Mouse (Mus musculus): ENCODE results near the gene Stag1.

Gene Stag1

GRCm38 (mm10) chr9:100597546-100597945, at the start of gene Stag1:
Gene Stag1 (plus strand): TSS chr9:100597798.
- DNase-seq (ENCODE audit: low spot score in 2 of 2), result no peak

DNA sequence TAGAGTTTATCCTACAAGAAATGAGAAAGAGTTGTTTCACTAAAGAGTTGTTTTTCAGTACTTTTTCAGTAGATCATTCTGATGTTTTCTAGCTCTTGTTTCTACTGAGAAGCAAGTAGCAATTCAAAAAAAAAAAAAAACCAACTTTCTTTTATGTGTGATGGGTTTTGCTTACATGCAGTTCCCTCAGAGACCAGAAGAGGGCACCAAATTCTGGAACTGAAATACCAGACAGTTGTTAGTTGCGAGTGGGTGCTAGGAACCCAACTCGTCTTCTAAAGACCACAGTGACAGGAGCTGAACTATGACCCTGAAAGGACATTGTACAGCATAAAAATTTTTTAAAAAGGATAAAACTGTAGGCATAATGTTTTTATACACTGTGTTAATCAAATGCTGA, 49.3 kb upstream of the Stag1 start:
- peak; percentile 23 to 46 for DNase-seq (ENCODE audit: low spot score in 2 of 2)

DNA sequence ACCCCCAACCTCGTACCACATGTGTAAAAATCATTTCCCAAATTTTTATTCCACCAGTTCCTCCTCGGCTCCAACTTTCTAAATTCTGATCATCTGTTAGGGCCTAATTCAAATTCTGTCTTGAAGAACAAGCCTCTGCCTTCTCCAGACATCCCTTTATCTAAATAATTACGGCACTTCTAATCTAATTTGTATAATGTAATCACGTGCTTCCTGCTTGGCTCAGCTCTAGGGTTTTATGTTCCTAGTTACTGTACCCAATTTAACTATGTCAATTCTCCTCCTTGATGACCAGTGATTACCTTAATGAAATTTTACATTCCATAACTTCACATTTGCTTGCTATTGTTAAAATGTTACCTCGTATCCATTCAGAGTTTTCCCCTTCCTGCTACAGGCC, 41.9 kb upstream of the Stag1 start:
- DNase-seq (ENCODE audit: low spot score in 2 of 2), result no peak

DNA sequence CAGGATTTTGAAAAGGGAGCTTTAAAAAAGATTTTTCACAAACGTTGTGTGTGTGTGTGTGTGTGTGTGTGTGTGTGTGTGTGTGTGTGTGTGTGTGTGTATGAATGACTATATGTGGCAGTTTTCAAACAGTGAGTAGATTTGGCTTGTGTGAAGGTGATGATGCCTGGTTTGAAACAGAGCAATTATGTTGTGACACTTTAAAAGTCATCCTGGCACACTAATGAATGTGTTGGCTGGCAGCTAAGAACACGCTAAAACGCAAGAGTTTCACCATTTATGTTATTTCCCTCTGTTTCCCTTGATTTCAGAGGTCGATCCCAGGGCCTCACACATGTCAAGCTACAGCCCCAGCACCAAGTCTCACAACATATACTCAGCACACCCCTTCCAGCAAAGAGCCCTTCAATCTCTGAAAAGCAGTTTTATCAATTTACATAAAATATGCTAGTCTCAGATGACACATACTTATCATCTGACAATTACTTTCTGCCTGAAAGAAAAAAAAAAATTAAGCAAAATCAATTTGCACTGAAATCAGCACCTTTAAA, 39.5 kb upstream of the Stag1 start:
- DNase-seq (ENCODE audit: low spot score in 2 of 2), result no peak

DNA sequence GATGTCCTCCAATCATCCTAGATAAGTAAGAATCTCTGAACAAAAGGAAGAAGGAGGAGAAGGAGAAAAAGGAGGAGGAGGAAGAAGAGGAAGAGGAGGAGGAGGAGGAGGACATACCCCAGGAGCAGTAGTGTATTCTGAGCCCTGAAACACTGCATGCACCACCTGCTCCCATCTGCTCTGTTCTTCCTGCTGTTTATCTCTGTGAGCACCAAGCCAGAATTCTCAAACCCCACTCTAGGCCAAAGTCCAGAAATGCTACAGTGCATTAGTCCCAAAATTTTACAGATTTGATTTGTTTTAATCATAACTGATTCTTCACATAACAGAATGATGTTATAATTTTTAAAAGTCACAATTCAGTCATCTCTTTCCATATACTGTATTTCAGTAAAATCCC, 38.6 kb upstream of the Stag1 start:
- DNase-seq (ENCODE audit: low spot score in 2 of 2), result no peak

DNA sequence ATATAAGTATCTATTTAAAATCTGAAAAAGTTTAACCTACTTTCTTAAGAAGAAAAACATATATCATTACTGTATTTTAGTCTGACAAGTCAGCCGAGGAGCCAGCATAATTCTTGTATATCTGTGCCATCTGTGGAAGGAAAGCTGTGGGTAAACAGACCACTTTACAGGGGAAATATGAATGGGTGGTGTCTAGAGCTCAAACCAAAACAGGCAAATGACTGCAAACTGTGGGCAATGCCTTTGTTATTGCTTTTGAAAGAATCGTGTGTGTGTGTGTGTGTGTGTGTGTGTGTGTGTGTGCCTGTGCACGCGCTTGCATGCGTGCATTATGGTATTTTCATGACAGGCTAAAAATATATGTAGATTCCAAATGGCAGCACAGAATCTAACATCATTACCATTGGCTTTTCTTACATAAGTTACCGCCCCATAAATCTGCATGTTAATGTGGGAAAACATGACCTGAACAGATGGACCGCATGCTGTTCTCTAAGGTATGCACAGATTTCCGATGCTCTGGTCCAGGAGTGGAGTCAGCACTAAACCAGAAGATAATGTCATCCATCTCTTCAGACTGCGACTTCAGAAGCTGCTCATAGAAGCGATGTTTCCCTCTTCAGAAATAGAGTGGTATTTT, 37.2 kb upstream of the Stag1 start:
- DNase-seq (ENCODE audit: low spot score in 2 of 2), result no peak

DNA sequence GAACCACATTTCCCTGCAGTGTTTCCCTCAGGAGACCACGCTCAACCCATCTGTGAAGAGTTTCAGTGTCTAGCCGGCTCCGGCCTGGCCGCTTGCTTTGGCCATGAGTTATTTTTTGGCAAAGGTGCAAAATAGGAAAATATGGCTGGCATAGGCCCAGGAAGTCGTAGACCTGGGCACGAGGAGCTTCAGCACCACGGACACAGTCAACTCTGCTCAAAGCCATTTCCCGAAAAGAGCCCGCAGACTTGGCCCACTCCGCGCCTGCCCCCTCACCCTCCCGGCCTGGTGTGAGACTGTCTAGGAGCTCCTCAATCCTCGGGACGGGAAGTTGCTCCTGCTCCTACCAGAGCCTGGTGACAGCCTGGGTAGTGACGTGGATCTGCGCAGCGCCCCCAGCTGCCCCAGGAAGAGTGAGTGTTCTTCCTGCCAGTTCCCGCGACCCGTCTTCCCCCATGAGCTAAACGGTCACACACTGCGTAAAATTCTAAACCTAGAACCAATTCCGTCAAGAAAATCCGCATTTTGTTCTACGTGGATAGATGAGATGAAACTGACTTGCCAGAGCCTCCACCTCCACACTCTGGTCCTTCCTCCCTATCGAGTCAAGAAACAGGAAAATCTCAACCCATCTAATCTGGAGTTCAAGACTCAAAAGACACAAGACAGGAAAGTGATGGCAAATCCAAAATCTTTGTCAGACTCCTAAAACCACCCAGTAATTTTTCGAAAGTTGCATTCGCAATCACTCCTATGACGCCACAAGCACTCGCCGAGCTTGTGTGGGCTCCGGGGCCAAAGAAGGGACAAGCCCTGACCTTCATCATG, 27.6 kb upstream of the Stag1 start:
- DNase-seq (ENCODE audit: low spot score in 2 of 2), result peak in 1 of 2 experiments; percentile 12

DNA sequence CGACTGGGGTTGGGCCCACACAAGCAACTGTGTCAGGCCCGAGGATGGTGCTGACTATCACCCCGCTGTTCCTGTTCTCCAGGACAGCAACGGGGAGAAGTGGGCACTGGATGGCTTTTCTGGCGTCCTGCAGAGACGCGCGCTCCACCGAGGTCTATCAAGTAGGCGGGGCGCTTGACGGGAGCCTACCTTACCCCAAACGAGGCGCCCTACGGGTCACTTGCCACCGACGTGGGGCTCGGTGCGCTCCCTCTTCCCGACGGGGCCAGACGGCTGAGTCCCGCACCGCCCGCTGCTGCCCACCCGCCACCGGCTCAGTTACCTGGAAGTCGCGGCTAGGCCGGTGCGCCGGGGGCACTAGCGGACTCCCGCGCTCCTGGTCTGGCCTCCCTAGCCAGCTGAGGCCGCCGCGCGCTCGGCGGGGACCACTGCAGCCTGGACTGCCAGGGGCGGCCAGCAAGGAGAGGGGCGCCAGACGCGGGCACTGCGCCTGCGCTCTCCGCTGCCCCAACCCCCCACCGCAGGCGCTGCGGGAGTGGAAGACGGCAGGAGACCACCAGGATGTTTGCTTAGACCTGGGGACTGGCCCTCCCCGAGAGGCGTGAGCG, 26.9 kb upstream of the Stag1 start, which contains the start of gene Slc35g2:
Gene Slc35g2, minus strand, starts transcription at position 465 of the 608 bp plus-strand sequence.
- no peak for DNase-seq (ENCODE audit: low spot score in 2 of 2)

- no peak for DNase-seq (ENCODE audit: low spot score in 2 of 2)
Observed at GRCm38 (mm10) chr9:100571511-100571910, 26.1 kb upstream of the Stag1 start.

- DNase-seq (ENCODE audit: low spot score in 2 of 2), result no peak
Observed at GRCm38 (mm10) chr9:100573300-100573699, 24.3 kb upstream of the Stag1 start.

DNA sequence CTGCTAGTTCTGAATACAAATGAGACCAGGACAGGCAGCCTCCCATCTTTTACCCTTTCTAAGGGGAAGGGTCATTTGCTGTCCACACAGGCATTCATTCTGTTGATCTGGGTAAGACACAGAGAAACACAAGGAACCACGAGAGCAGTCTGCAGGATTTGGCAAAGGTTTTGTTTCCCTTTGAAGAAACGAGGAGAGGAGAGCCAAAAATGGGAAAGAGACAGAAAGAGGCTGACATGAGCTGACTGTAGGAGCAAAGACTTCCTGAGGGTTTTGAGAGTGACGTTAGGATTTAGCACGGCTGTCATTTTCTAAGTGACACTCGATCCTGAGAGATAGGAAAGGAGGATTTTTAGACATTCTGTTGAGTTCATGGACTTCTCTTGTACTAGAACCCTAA, 23.7 kb upstream of the Stag1 start:
- no peak for DNase-seq (ENCODE audit: low spot score in 2 of 2)

DNA sequence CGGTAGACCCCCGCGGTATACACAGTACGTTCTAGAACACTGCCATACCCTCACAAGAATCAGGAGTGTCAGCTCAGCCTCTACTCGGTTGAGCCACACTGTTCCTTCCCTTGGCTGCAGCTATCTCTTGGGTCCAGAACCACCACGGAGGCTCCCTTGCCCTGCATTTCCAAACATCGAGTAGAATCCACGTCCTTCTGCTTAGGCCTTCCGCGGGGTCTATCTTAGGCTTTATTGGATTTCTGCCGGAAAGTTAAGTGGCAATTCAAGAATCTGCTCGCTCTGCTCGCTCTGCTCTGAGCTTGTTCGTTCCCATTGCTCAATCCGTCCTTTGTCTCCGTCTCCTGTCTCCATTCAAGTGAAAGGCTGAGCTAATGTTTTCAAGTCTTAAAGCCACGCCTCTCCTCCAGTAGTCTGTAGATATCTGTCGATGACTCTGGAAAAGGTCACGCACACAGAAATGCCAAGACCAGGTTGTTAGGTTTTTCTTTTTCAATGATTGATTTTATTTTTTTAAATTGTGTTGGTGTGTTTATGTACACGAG, 17.3 kb upstream of the Stag1 start:
- no peak for DNase-seq (ENCODE audit: low spot score in 2 of 2)

GRCm38 (mm10) chr9:100581543-100582492, 15.8 kb upstream of the Stag1 start:
- DNase-seq (ENCODE audit: low spot score in 2 of 2), result no peak

DNA sequence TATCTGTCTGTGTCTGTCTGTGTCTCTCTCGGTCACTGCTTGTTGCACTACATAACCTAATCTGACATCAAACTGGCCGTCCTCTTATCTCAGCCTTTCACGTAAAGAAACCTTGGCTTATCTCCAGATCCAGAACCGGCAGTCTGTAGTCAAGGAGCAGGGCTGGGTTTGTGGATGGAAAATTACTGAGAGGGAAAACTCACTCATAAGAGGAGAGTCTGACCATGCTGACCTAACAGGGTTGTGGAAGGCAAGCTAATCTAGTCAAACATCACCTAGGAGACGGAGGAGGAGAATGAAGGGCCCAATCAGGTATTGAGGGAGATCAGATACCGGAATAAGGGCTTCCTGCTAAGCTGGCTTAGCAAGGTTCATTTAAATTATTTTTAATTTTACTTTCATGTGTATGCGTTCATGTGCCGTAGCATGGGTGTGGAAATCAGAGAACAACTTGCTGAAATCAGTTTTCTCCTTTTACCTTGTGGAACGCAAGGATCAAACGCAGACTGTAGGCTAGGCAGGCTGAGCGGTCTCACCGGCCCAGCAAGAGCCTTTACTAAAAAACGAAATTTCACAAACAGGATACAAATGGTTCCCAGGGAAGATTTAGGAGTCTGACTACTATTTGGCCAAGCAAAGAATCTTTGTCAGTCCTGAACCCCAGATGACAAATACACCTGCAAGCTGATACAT, 14.6 kb upstream of the Stag1 start:
- DNase-seq (ENCODE audit: low spot score in 2 of 2), result no peak

DNA sequence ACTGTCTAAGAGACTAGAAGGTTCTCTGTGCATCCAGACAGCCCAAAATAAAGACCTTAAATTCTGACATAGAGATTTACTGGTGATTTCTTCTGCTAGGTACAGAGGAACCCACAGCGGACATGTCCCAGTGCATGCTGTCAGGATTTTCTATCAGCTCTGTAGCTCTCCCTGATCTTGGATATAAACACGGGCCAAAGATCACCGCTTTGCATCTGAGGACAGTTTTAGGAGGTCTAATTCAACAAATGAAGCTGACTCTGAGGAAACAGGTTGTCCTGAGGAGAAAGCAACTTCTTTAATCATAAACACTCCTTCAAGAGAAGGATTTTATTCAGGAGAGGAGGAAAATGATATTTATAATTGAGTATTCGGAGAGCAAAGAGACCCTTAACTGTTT, 13.6 kb upstream of the Stag1 start:
- no peak for DNase-seq (ENCODE audit: low spot score in 2 of 2)

DNA sequence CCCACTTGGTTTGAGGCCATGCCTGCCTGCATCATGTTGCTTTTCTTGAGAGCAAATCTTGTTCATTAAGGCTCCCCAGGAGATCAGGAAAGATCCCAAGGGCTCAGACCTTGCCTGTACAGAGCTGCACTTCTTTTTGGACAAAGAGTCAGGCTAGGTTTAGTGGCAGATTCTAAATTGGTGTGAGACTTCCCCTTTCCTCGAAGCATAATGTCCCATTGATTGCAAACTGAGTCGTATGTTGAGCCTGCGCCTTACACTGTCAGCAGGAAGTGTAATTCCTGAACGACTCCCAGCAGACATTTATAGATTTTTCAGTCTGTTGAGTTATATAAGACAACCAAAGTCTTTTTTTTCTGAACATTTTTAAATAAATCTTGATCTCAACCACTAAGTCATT, 7.1 kb upstream of the Stag1 start:
- DNase-seq (ENCODE audit: low spot score in 2 of 2), result no peak

- no peak for DNase-seq (ENCODE audit: low spot score in 2 of 2)
Observed at GRCm38 (mm10) chr9:100596317-100596716, 1.3 kb upstream of the Stag1 start.

DNA sequence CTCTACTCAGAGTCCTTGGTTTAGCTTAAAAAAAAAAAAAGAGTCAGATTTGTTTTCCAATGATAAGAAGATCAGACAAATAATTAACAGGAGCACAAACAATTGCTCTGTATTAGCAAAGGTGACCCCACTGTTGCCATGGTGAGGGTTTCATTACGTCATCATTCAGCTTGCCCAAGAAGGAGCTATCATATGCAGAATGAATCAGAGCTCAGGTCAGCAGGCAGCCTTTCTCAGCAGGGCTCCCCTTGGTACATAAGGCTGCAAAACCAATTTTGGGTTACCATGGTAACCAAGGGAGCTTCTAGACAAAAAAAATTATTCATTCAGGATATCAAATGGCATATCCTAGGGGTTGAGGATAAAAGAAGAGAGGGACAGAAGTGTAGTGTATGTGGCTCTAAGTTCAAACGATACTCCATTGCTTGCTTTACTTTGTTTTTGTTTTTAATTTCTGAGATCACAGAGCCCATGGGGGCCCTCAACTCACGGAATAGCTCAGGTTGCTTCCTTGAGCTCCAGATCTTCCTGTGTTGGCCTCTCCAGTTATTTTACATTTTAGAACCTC, 2.2 kb downstream of the Stag1 start:
- no peak for DNase-seq (ENCODE audit: low spot score in 2 of 2)

- DNase-seq (ENCODE audit: low spot score in 2 of 2), result no peak
Observed at GRCm38 (mm10) chr9:100602130-100602529, 4.5 kb downstream of the Stag1 start.

DNA sequence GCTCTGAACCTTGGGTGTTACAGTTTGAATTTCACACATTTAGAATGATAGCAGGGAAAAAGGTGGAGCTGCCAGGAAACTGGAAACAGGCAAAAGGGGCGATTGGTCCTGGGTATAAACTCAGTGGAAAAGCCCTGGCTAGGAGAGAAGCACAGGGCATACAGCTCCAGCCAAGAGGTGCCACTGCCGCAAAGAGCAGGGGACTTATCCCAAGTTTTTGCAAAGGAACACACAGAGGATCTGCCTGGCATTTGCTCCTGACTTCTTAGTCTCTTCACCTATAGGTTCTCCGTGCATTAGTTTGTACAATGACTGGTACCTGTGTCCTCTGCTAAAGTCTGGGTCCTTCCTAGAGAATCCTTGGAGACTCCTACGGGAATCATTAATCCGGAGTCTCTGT, 5.6 kb downstream of the Stag1 start:
- DNase-seq (ENCODE audit: low spot score in 2 of 2), result no peak
